Mouse (Mus musculus): ENCODE measurements around the gene E2f4.

The E2f4 gene

DNA sequence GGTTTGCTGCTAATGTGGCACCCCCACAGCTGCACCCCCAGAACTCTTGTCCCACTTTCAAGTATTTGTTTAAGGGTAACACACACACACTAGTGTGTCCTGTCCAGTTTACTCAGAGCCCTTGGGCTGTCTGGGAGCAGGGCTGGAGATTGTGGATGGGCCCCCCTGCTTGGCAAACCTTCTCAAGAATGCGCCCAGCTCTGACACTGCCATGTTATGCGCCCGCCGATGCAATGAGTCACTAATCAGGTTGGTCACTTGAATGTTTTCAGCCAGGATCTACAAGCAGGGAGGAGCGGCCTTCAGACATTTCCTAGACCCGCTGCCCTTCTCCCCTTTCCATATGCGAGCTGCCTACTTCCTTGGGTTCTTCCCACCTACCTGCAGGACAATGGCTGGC is 5.0 kb upstream of the E2f4 start:
- peak in 1 of 2 experiments; percentile 27 for DNase-seq (ENCODE audit: low spot score in 2 of 2)

DNA sequence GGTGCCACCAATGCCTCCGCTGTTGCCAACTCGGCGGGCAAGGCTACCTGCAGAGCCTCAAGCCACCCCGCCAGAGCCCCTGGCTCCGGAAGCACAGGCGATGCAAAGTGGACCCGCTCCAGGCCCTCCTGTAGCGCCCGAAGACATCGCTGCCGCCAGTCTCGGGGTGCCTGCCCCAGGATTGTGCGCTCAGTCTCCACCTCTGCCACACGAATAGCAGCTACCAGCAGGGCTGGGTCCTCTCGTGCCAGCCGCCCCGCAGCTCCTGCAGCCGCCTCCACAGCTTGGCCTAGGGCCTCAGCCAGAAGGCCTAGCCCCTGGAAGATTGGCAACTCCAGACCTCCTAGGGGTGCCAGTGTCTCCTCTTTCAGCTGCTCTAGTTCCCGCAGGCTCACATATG is 4.1 kb upstream of the E2f4 start:
- no peak for DNase-seq (ENCODE audit: low spot score in 2 of 2)

DNA sequence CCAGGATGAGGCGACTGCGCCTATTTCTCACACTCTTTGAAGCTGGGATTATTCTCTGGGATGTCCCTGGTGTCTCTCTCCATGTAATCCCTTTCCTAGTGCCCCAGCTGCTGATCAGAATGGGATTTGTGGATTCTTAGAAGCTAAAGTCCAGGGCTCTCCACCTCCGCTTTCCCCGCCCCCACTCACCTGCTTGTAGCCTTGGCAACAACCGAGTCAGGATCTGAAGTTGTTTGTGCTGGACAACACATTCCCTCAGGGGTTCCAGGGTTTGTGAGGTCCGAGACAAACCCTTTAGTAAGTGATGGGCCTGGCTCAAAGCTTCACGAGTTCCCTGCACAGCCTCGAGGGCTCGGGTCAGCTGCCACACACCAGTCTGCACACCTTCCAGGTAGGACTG is 2.7 kb upstream of the E2f4 start:
- peak in 1 of 2 experiments; percentile 26 for DNase-seq (ENCODE audit: low spot score in 2 of 2)

DNA sequence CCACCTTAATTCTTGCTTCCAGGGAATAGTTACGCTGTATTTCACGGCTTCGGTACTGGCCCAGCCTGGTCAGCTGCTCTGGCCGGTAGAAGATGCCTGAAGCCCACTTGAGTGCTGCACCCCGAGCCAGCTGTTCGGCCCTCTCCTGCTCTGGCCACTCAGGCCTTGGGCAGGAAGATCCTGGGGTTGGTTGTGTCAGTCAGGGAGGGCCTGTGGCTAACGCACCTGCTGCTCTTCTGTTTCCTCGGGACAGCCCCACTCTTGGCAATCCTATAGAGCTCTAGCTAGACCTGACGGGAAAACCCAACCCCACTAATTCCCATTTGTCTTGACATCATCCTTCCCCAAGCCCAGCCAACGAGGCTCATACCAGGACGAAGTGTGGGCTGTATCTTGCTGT is 2.2 kb upstream of the E2f4 start:
- DNase-seq (ENCODE audit: low spot score in 2 of 2), result peak in 1 of 2 experiments; percentile 31

DNA sequence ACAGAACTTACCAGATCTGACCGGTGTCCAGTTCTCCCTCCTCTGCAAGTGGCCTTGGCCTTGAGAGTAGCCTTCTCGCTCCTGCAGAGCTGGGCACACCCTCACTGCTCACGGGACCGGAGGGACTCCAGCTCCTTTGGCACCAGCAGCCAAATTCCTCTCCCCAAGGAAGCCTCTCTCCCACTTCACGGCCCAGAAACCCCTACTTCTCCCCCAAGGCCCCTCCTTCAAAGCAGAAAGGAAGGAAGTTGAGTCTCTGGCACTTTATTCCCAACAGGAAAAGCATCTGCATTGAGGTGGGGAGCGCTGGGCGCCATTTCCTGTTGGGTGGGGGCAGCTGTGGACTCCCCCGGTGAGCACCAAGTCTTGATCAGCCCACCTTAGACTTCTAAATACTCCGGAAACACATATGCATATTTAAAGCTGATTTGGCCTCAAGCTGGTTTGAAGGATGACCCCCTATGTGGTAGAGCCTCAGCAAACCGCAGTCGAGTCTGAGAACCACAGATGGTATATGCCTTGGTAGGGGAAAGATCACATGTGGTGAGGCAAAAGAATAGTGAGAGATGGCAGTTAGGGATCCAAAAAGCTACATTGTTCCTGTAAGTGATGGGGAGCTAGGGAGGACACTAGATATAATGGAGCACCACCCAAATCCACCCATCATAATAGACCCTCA is 1.4 kb upstream of the E2f4 start, which contains the start of gene Exoc3l:
Gene Exoc3l (minus strand): TSS at position 207 of the 679 bp plus-strand sequence.
- no peak for DNase-seq (ENCODE audit: low spot score in 2 of 2)

DNA sequence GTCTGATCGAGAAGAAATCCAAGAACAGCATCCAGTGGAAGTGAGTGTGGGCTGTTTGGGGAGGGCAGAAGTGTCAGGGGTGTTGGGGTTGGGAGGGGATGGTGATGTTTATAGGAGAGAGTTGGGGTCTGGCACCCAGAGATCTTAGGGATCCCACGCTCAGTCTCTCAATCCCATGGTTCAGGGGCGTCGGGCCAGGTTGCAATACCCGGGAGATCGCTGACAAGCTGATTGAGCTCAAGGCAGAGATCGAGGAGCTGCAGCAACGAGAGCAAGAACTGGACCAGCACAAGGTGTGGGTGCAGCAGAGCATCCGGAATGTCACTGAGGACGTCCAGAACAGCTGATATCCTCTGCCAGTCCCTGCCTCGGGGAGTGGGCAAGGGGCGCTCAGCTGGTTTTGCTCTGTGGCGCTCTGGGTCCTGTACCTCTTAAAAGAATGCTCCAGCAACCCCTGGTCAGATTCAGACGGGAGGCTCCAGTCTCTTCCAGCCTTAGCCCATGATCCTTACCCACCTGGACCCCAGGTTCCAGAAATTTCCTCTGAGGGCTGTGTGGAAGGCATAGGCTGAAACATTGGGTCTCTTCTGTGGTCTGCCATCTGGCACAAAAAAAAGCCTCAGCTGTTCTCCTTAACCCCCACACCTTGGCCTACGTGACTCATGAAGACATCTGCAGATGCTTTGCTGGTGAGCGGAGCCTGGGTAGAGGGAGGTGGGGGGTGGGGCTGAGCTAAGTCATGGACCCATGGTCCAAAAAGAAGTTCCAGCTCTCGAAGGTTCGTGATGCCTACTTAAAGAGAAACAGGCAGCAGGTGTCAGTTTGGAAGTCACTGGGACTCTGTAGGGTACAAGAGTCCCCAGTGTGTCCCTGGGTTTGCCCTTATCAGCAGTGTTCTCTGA is 1.1 kb downstream of the E2f4 start:
- no peak for DNase-seq (ENCODE audit: low spot score in 2 of 2)

DNA sequence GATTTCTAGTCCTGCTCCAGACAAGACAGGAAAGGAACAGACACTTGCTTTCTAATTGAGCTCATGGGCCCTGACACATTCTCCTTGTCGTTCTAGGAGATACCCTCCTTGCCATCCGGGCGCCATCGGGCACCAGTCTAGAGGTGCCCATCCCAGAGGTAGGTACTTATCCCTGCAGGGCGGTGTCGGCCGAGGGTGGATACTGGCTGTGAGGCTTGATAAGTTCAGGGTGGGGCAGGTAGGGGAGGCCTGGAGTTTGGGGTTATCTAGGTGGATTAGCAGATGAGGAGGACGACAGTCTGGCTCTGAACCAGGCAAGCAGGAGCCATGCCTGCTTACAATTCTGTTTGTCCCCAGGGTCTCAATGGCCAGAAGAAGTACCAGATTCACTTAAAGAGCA is 2.5 kb downstream of the E2f4 start:
- DNase-seq (ENCODE audit: low spot score in 2 of 2), result no peak

DNA sequence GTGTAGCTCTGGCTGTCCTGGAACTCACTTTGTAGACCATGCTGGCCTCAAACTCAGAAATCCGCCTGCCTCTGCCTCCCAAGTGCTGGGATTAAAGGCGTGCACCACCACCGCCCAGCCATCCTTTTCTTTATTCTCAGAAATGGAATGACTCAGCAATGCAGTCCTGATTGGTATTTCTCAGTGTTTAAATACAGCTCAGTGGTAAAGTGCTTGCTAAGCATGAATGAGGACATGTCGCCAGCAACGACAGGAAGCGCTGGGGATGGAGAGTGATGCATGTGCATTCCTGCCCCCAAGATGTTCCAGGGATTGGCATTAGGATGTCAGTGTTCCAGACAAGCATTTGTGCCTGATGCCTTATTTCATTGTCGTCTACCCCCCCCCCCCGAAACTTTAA is 5.9 kb downstream of the E2f4 start:
- DNase-seq (ENCODE audit: low spot score in 2 of 2), result no peak

DNA sequence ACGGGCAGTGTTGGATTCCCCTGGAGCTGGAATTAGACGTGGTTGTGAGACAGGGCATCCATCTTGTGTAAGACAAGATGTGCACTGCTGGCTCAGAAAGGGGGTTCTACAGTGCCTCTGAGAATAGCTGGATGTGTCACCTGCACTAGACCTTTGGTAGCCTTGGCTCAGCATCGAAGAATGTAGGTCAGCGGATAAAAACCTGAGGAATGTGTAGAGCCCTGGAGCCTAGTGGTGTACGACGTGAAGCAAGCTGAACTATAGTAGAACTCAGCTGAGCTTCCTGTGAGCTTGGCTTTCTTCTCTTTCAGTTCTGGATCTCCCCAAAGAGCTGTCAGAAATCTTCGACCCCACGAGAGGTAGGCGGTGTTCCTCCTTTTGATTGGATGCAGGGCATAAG is 6.4 kb downstream of the E2f4 start:
- DNase-seq (ENCODE audit: low spot score in 2 of 2), result no peak

DNA sequence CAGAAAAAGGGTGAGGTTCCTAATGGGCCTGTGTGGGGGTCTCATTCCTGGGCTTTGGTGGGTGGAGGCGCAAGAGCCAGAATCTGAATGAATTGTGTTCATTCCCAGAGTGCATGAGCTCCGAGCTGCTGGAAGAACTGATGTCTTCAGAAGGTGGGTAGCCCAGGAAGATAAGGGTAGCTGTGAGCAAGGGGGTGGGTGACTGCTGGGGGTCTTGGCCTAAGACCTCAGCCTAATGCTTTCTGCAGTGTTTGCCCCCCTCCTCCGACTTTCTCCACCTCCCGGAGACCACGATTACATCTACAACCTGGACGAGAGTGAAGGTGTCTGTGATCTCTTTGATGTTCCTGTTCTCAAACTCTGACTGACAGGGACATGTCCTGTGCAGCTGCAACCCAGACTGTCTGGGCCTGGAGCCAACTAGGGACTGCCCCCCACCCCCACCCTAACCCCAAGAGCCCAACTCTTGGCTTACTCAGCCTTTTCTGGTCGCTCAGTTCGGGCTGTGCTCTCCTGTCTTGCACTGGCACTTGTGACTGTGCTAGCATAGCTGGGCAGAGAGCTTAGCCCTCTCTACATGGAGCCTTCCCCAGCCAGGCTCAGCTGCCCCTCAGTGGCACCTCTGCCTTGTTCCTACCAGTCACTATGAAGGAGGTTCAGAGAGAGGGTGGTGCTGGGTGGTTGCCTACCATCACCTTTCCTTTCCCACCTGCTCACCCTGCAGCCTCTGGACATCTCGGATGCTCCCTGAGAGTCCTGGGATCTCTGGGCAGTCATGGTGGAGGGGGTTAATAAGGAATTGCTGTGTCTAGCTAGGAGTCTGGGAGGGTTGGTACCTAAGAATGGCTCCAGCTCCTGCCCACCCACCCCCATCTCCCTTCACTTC is 7.1 kb downstream of the E2f4 start:
- DNase-seq (ENCODE audit: low spot score in 2 of 2), result no peak

DNA sequence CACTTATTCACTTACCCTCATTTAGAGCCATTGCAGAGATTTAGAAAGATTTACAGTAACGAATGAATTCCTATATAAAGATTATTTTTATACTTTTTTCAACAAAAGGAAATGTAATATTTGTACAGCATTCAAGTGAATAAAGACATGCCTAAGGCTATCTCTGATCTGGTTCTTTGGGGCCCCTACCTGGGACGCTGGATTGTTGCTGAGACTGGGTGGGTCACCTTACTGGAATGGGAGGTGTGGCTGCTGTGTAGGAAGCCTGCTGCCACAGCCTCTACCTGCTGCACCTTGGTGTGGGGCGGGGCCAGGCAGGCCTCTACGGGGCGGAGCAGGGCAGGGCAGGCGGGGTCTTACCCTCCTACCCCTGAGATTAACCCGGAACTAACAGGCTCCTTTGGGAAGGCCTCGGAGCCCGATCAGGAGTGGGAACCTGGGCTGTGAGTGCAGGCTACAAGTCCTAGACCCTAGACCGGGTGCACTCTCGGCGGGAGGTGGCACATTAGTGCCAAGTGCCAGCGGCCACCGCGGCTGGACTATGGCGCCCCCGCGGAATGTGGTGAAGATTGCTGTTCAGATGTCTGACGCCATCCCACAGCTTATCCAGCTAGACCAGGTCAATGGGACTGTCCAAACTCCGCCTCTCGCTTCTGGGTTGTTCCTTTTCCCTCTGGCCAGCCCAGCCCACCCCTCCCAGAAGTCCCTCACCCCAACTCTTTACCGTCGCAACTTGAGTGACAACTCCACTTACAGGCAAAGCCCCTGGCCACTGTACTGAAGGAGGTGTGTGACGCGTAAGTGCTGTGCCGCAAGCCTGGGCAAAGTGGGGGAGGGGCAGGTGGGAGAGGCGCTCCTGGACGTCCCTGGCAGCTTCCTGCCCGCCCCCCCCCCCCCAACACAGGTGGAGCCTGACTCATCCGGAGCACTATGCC is 8.0 kb downstream of the E2f4 start, which contains the start of gene Elmo3:
Gene Elmo3 (plus strand): TSS at position 391 of the 935 bp plus-strand sequence.
- DNase-seq (ENCODE audit: low spot score in 2 of 2), result peak in 1 of 2 experiments; percentile 77

DNA sequence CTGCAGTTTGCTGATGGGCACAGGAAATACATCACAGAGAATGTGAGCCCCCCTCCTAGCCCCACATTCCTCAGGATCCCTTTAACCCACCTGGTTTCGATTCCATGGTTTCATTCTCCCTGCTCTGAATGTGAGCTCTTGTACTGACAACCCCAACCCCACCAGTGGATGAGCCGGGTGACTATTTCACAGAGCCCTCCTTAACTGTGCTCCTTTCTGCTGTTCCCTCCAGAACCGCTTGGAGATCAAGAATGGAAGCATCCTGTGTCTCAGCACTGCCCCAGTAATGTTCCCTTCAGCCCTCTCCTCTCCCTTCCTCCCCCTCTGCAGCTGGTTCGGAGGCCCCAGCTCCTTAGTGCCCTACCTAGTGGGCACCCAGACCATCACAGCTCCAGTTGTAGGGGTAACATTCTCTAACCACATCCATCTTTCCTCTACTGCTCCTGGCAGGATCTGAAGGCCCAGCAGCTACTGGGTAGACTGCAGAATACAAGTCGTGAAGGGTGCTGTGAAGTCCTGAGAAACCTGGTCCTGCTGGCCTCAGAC is 8.8 kb downstream of the E2f4 start:
- DNase-seq (ENCODE audit: low spot score in 2 of 2), result no peak

DNA sequence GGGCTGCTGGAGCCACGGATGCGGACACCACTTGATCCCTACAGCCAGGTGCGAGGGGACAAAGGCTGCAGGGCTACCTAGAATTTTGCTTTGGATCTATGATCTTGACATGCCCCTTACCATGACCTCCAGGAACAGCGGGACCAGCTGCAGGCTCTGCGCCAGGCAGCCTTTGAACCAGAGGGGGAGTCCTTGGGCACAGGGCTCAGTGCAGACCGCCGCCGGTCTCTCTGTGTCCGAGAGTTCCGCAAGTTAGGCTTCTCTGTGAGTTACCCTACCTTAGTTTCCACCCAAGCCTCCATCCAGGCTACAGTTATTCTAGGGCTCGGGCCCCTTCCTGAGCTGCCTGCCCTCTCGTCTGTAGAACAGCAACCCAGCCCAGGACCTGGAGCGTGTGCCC is 10.2 kb downstream of the E2f4 start:
- no peak for DNase-seq (ENCODE audit: low spot score in 2 of 2)

DNA sequence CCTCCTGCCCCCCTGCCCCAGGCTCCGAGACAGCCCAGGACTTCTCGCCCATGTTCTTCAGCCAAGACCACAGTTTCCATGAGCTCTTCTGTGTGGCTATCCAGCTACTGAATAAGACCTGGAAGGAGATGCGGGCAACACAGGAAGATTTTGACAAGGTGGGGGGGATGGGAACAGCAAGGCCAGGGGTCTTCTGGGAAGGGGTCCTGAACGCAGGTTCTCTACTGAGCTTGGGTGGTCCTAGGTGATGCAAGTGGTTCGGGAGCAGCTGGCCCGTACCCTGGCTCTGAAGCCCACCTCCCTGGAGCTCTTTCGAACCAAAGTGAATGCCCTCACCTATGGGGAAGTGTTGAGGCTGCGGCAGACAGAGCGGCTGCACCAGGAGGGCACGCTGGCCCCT is 11.0 kb downstream of the E2f4 start:
- no peak for DNase-seq (ENCODE audit: low spot score in 2 of 2)

DNA sequence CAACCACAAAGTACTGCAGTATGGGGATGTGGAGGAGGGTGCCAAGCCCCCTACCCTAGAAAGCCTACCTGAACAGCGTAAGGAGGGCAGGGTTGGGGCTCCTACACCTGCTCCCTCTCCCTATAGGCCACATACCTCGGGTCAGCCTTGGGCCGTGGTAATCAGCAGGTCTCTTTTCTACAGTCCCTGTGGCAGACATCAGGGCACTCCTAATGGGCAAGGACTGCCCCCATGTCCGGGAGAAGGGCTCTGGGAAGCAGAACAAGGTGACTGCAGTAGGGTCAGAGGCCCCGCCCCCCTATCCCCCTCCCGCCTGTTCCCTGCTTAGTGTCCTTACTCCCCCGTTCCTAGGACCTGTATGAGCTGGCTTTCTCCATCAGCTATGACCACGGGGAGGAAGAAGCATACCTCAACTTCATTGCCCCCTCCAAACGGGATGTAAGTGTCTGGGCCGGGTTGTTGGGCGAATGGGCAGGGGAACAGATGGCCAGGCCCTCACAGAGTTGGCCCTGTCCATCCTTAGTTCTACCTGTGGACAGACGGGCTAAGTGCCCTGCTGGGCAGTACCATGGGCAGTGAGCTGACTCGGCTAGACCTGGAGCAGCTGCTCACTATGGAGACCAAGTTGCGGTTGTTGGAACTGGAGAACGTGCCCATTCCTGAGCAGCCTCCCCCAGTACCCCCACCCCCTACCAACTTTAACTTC is 11.8 kb downstream of the E2f4 start:
- no peak for DNase-seq (ENCODE audit: low spot score in 2 of 2)

DNA sequence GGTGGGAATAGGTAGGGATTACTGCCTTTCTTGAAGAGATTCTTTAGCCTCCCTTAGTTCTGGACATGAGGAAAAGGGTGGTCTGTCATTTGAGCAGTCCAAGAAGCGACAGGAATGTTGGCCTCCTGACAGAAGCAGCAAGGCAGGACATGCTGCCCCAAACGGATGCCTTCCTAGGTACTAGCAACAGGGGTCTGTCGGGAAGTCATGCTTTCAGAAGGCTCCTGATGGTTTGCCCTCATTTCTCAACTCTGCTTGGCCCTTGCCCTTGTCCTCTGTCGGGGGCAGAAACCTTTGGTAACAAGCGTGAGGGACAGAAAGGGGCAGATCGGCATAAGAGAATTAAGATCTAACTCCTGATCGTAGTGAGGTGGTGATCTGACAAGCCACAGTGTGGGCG is 12.7 kb downstream of the E2f4 start:
- DNase-seq (ENCODE audit: low spot score in 2 of 2), result no peak

DNA sequence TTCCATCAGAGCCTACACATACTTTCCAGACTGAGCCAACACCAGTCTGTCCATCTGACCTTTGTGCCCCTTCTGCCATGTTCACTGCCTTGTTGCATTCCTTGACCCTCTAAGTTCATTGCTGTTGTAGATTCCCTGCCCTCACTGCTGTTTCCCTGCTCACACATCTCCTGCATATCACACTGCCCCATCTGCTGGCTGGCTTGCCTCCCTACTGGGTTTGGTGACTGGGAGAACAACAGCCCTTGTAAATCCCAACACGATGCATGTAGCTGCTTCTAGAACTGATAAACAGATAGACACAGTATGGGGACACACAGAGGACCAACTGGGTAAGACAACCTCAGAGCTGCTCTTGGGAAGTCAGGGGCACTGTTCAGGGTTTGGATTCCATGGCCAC is 14.3 kb downstream of the E2f4 start:
- no peak for DNase-seq (ENCODE audit: low spot score in 2 of 2)

DNA sequence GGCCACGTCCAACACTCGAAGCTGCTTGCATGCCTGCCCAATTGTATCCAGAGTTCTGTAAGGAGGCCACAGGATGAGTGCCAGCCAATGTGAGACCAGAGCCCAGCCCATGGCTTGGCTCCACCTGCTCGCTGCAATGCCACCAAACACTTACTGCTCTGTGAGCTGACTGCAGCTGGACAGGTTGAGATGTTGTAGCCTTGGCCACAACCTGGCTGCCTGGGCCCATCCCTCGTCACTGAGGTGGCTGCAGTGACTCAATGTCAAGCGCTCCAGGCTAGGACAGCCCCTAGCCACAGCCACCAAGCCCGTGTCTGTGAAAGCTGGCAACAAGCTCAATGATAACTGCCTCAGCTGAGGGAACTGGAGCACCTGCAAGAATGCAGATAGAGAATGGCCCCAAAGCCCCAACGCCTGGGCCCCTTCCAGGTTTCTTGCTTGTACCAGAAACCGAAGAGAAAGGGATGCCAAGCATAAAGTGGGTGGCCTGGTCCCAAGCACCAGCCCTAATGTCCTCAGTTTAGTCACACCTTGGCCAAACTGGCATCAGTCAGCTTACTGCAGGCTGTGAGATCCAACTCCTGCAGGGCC is 15.5 kb downstream of the E2f4 start:
- no peak for DNase-seq (ENCODE audit: low spot score in 2 of 2)

DNA sequence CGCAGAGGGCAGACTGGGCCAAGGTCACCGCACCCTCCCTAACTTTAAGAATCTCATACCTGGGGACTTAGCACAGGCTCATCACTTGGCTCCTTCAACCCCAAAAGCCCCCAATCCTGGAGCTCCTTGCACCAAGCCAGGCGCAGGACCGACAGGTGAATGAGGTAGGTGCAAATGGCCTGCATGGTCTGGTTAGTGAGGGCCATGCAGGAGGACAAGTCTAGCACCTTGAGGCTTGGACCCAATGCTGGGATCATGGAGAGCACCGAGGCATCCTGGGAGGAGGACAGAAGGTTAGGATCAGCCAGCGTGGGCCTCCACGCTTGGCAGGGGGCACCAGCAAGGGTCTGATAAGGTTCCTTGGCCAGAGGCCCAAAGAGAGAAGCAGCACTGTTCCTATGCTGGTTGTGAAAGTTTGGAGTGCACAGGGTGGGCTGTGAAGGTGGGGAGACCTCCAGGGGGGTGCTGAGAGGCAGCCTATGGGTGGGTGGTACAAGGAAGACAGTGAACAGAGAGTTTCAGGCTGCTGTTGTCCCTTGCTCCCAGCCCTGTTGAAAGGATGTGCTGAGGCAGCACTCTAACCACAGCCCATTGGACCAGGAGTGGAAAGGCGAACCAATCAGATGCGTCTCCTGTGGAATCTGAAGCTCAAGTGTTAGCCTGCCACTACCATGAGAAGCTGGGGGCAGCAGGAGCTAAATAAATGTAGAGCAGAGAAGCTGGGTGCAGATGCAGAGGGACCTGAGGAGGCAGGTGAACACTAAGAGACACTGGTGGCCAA is 16.3 kb downstream of the E2f4 start:
- no peak for DNase-seq (ENCODE audit: low spot score in 2 of 2)
